Mouse (Mus musculus) forebrain, embryonic 12.5 days (tissue): Measurements from ENCODE around the gene Gsk3a. TPM values are rescaled to one million over a fixed set of nuclear protein-coding genes. Genes with fewer than 3 reads are reported as not detected.

Experiments
- ATAC-seq: fragments of 200-750 bp; cut with Nextera tagmentation; 2 replicates; pipeline ENCODE4 v1.8.0; 2017; ENCODE audit warnings: moderate TSS enrichment; ENCODE audit not compliant: low FRiP score
- H3K27ac ChIP-seq: fragments of 300-500 bp; sonication (generic); 2 replicates; pipeline ENCODE4 v1.5.1; 2016; ENCODE audit warnings: mild to moderate bottlenecking
- H3K27me3 ChIP-seq: fragments of 300-500 bp; sonication (generic); 2 replicates; pipeline ENCODE4 v1.6.1; 2016; ENCODE audit warnings: mild to moderate bottlenecking
- H3K36me3 ChIP-seq: fragments of 300-500 bp; sonication (generic); replicated peaks from 2 replicates; pipeline ENCODE4 v1.6.1; 2016; ENCODE audit warnings: mild to moderate bottlenecking
- H3K4me1 ChIP-seq: fragments of 300-500 bp; sonication (generic); 2 replicates; pipeline ENCODE4 v1.6.1; 2016
- H3K4me2 ChIP-seq: fragments of 300-500 bp; sonication (generic); 2 replicates; pipeline ENCODE4 v1.6.1; 2016; ENCODE audit warnings: mild to moderate bottlenecking, moderate library complexity
- H3K4me3 ChIP-seq: fragments of 300-500 bp; sonication (generic); replicated peaks from 2 replicates; pipeline ENCODE4 v1.5.1; 2016; ENCODE audit warnings: mild to moderate bottlenecking
- H3K9ac ChIP-seq: fragments of 300-500 bp; sonication (generic); 2 replicates; pipeline ENCODE4 v1.6.1; 2016; ENCODE audit warnings: mild to moderate bottlenecking
- H3K9me3 ChIP-seq: fragments of 300-500 bp; sonication (generic); 2 replicates; pipeline ENCODE4 v1.6.1; 2016
- WGBS: fragments of 180-500 bp; shearing (Covaris S2); methylation state at CpG from one replicate; pipeline ENCODE4 v1.1.7; 2016; 5-methylcytosine and 5-hydroxymethylcytosine counted together
- polyA plus RNA-seq: library from polyadenylated mRNA; unstranded; fragments of >200 nt; fragmentation: Nextera tagmentation; extraction: Ambion mirVana; gene quantifications from 2 replicates; pipeline ENCODE4 v1.2.1, GENCODE M21; 2016

Gsk3a gene
- polyA plus RNA-seq, 1 experiment from 2014 or later, result 15.9 TPM

DNA sequence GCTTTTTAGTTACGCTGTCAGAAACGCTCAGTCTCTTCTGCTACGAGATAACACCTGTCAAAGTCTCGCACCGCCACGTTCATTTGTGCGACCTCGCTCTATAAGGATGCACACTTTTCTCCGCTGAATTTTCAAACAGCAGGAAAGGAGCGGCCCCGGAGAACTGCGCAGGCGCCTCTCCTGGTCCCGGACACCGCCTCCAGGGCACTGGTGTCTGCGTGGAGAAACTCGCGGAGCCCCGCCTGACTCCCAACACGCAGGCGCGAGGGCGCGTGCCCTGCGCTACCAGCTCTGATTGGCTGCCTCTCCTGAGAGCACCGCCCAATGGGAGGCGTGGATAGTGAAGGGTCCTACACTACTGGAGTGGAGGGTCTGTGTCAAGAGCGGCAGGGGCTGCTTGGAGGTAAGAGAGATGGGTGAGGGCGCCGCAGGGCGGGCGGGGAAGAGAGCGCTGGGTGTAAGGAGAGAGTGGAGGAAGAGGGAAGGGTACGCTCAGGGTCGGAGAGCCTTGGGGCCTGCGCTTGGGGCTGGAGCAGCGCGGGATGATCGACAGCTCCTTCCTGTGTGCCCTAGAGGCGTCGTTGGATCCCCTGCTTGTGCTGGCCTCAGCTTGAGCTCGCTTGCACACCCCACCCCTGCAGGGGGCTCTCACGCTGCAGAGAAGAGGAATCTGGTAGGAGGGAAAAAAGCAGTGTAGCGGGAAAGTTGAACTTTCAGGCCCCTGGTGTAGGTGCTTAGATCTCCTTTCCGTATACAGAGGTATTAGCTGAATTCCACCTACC is 16.4 kb downstream of the Gsk3a start, which contains the start of gene Zfp526:
TSS of gene Zfp526 (plus strand) at position 324 of the 782 bp plus-strand sequence.
- under 1% methylated on average over 42 of the region's 45 CpGs for WGBS
- ATAC-seq, result peak; percentile 96
- H3K9ac ChIP-seq, result peak within 1 kb of the TSS; percentile 80

DNA sequence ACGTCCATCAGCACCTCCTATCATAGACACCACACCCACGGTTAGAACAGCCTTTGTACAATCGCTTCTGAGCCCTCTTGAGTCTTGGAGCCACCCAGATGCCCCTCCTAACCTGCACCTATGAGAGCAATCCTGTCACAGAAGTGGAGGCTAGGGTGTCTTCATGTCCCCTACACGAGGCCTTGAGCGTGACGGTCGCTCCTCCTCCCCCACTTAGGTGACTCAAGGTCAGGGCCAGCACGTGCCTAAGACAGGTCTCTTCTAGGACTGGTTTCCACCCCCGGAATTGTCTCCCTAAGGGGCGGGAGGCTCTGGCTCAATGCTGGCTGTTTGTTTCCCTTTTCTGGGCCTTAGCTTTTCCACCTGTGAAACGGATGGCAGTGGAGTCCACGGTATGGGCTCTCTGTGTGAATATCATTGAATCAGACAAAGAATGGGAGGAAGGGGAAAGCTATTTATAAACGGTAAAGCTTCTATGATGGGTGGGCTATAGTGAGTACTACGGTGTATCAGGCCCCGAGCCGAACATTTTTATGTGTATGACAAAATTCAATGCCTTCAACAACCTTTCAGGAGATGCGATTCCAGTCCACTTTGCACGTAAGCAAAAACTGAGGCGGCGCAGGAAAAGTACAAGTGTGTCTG is 17.1 kb downstream of the Gsk3a start, which contains the start of gene Dedd2:
TSS of gene Dedd2 (minus strand) at position 159 of the 645 bp plus-strand sequence.
- Histone ChIP-seq H3K9ac (peak within 1 kb of the TSS; percentile 80), H3K36me3 (peaks cover 23% of the 10 kb centered on the region), H3K4me2 (peak within 1 kb of the TSS; percentile 95), H3K4me3 (peak within 1 kb of the TSS; percentile 69), H3K27ac (peak within 1 kb of the TSS; percentile 84), H3K27me3 (no peaks in the 10 kb centered on the region), H3K4me1 (peaks cover 40% of the 10 kb centered on the region), H3K9me3 (no peaks in the 10 kb centered on the region)
- WGBS, result 9% methylated on average over 20 of the region's 20 CpGs
- ATAC-seq, result no peak

More for the DNA sequence above, 16.4 kb downstream of the Gsk3a start, which contains the start of gene Zfp526:
- Histone ChIP-seq H3K4me1 (peaks cover 40% of the 10 kb centered on the region), H3K4me2 (peak within 1 kb of the TSS; percentile 95), H3K4me3 (peak within 1 kb of the TSS; percentile 69), H3K36me3 (peaks cover 30% of the 10 kb centered on the region), H3K27ac (peak within 1 kb of the TSS; percentile 84), H3K9me3 (no peaks in the 10 kb centered on the region), H3K27me3 (no peaks in the 10 kb centered on the region)

DNA sequence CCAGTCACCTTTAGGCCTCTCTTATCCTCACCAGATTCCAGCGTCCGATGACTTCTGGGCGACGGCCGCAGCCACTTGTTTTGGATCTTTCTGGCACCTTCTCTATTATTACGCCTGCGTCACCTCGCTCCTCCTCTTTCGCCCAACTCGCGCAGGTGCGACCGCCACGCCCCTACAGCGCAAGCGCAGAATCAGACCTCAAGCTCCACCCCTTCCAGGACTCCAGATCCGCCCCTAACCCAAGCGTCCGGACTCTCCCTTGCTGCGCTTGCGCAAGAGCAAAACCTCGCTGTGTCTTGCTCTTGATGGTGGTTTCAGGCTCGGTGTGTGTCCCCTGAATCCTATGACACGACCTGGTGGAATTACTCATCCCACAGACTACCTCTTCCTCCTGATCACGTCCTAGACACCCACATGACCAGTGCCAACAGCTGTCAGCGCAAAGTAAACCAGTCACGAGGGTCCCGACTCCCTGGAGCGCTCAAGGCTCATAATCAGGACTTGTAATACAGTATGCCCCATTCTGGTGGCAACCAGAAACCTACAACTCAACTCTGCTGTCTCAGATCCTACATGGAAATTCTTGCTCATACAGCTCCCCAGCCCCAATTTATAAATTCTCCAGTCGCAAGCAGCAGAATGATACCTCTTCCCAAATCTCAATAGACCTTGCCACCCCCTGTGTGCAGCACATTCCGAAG is 17.7 kb downstream of the Gsk3a start:
- Histone ChIP-seq H3K9ac (peak overlapping the region; percentile 80), H3K27ac (peak overlapping the region; percentile 70; the same call in 1 of the 2 replicates), H3K4me1 (peaks cover 40% of the 10 kb centered on the region), H3K27me3 (no peaks in the 10 kb centered on the region), H3K4me3 (peak overlapping the region; percentile 69), H3K36me3 (peaks cover 20% of the 10 kb centered on the region), H3K4me2 (peak overlapping the region; percentile 95), H3K9me3 (no peaks in the 10 kb centered on the region)
- ATAC-seq, result peak; percentile 71
- 4% methylated on average over 31 of the region's 31 CpGs for WGBS

DNA sequence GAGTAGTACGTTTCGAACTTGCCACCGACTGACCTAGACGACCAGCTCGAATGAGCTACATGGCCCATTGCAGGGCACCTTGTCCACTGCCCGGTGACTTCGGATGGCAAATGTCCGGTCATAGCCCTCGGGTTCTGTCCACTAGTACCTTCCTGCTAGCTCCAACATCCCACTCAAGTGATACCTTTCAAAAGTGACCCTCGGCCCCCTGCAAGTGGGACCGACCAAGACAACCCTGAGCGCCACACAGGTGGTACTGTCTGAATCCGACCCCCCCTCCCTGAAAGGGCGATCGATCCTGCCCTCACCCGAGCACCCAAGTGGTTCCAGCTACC is 18.3 kb downstream of the Gsk3a start:
- Histone ChIP-seq H3K27me3 (no peaks in the 10 kb centered on the region), H3K9ac (peak overlapping the region; percentile 80), H3K9me3 (no peaks in the 10 kb centered on the region), H3K27ac (peak overlapping the region; percentile 70), H3K36me3 (peaks cover 15% of the 10 kb centered on the region), H3K4me2 (peak overlapping the region; percentile 95), H3K4me3 (peak overlapping the region; percentile 69), H3K4me1 (peaks cover 40% of the 10 kb centered on the region)
- ATAC-seq, result peak; percentile 24; the same call in 1 of the 2 replicates
- WGBS, result under 1% methylated on average over 16 of the region's 16 CpGs

DNA sequence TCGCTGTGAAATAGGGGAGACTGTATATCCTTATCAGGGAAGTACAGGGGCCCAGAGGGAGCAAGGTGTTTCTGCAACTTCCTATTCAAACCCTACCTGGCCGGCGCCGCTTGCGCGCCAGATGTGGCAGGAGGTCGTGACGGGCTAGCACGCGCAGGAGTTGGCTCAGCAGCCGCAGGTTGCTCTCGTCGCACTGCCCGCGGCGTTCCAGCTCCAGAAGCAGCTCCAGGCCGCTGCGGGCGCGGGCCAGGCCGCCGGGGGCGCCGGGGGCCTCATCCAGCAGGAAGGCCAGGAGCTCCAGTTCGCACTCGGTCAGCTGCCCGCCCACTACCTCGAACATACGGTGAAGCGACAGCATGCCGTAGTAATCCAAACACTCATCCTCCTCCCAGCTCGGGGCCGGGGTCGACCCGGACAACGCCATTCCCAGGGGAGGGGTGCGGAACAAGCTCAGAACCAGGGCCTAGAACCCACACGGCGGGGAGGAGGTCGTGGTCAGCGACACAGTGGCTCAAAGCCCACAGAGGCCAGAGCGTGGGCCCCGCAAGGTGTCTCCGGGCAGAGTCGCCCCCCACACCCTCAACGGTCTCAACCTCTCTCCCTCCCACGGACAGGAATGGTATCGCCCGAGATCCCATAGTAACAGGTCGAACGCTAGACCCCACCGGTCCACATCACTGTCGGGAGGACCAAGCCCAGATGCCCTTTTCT is 18.8 kb downstream of the Gsk3a start:
- under 1% methylated on average over 53 of the region's 53 CpGs for WGBS
- H3K4me3 ChIP-seq, result peak overlapping the region; percentile 69
- ATAC-seq, result peak; percentile 27; the same call in 1 of the 2 replicates

DNA sequence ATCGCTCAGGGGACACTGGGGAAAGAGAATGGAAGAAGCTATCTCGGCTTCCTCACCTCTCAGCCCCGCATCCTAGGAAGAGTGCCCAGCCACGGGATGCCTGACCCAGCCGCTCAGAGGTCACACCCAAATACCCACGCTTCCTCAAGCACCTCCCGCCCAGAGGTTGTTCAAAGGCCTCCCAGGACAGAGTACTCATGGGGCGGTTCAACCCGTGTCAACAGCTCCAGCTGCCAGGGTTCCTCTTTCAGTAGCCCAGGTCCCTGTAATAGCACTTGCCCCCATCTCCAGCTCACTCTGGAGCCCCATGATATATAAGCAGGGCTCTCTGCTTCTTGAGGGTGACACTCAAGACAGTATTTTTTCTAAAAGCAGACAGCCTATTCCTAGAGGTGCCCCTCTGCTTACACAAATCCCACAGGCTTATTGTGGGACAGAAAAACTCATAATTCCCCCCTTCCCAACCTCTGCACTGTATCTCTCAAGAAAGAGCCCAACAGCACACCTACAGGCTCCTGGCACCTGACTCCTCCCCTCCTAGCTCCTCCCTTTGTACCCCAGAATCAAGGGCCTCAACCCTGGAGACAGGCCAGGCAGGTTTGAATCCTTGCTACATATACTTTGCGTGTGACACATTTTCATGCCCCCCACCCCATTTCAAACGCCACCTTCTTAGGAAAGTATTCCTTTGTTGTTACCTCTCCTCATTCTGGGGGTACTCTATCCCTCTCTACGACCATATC is 19.8 kb downstream of the Gsk3a start:
- Histone ChIP-seq H3K4me3 (no peak overlapping the region), H3K27me3 (no peaks in the 10 kb centered on the region), H3K27ac (no peak overlapping the region), H3K9me3 (no peaks in the 10 kb centered on the region), H3K36me3 (0 out of 2 replicates have a peak, but pooled peaks cover 4% of the 10 kb centered on the region), H3K9ac (no peak overlapping the region), H3K4me1 (peaks cover 40% of the 10 kb centered on the region), H3K4me2 (peak overlapping the region; percentile 95)
- ATAC-seq, result no peak
- 74% methylated on average over 12 of the region's 12 CpGs for WGBS

More for the DNA sequence above, 18.8 kb downstream of the Gsk3a start:
- Histone ChIP-seq H3K27ac (peak overlapping the region; percentile 70), H3K4me1 (peaks cover 40% of the 10 kb centered on the region), H3K4me2 (peak overlapping the region; percentile 95), H3K27me3 (no peaks in the 10 kb centered on the region), H3K36me3 (peaks cover 10% of the 10 kb centered on the region; the same call in 1 of the 2 replicates), H3K9me3 (no peaks in the 10 kb centered on the region), H3K9ac (peak overlapping the region; percentile 80)

DNA sequence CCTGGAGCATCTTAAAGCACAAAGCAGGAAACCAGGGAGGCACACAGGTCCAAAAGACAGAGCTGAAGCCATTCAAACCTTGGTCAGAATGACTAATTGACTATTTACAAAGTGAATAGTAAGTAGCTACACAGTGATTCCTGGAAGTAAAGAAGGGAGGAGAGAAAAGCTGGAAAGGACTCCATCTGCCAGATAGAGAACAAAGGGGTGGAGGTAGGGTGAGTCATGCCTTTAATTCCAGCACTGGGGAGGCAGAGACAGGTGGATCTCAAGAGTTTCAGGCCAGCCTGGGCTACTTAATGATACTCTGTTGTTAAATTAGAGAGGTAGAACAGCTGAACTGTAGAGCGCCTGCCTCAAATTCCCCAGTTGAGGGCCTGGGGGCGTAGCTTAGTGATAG is 23.5 kb downstream of the Gsk3a start:
- Histone ChIP-seq H3K4me1 (peaks cover 13% of the 10 kb centered on the region), H3K27me3 (no peaks in the 10 kb centered on the region), H3K9me3 (no peaks in the 10 kb centered on the region), H3K9ac (no peak overlapping the region), H3K4me2 (no peak overlapping the region), H3K4me3 (no peak overlapping the region), H3K36me3 (peaks cover 27% of the 10 kb centered on the region), H3K27ac (no peak overlapping the region)
- WGBS, result 93% methylated on average over 2 of the region's 2 CpGs
- no peak for ATAC-seq

DNA sequence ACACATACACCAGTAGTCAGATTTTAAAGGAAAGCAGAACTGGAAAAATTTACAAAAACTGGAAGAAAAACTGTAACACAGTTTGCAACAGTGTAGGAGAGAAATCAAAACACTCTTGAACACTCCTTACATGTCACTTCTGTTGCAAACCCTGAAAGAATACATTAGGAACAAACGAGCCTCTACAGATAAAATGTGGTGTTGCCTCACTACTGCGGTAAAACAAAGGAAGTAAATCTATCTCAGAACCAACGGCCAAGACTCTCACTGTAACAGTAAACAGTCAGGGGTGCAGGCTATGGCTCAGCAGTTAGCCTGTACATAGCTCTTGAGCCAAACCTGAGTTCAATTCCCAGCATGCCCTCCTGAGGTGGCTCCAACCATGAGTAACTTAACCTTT is 24.6 kb downstream of the Gsk3a start:
- Histone ChIP-seq H3K27ac (no peak overlapping the region), H3K27me3 (no peaks in the 10 kb centered on the region), H3K4me3 (no peak overlapping the region), H3K9me3 (no peaks in the 10 kb centered on the region), H3K36me3 (peaks cover 29% of the 10 kb centered on the region), H3K4me2 (no peak overlapping the region), H3K4me1 (peaks cover 3% of the 10 kb centered on the region), H3K9ac (no peak overlapping the region)
- ATAC-seq, result no peak
- 86% methylated on average over 3 of the region's 3 CpGs for WGBS

DNA sequence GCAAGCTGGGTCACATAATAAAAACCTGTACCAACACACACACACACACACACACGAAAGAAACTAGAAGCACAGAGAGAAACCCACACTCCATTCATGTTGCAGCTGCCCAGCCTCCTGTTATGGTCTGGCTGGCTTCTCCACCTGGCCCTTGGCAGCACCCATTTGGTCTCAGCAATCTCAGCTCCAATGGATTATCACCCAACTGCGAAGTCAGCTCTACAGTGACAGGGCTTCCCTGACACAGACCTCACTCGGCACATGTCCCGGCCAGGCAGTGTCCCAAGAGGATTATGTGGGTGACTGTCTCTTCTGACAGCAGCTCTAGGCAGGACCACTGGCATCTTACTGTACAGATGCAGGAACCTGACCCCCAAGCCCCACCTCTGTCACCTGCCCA is 27.2 kb downstream of the Gsk3a start:
- Histone ChIP-seq H3K27me3 (no peaks in the 10 kb centered on the region), H3K9ac (no peak overlapping the region), H3K27ac (no peak overlapping the region), H3K4me3 (no peak overlapping the region), H3K4me2 (no peak overlapping the region), H3K4me1 (no peaks in the 10 kb centered on the region), H3K9me3 (no peaks in the 10 kb centered on the region), H3K36me3 (peaks cover 29% of the 10 kb centered on the region)
- ATAC-seq, result no peak
- 91% methylated on average over 4 of the region's 4 CpGs for WGBS

DNA sequence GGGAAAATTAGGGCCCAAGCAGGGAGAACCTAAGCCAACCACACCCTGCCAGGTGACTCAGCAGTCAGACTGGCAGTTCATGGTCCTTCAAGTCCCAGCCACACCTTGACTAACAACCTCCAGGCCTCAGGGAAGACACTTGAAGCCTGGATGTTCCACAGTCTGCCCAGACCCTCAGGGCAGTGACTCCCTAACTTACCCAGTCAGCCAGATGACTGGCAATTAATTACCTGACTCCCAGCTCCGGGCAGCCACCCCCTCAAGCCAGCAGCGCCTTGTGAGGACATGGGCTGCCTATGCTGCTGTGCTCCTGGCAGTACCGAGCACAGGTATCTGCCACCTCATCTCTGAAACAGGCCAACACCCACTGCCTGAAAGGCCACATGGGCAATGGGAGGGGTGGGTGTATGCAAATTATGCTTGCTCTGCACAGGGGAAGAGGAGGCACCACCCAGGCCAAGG is 28.5 kb downstream of the Gsk3a start:
- WGBS, result 80% methylated on average over 3 of the region's 3 CpGs
- no peak overlapping the region for H3K4me2 ChIP-seq
- H3K9me3 ChIP-seq, result no peaks in the 10 kb centered on the region
- H3K9ac ChIP-seq, result no peak overlapping the region
- no peaks in the 10 kb centered on the region for H3K4me1 ChIP-seq
- H3K27me3 ChIP-seq, result no peaks in the 10 kb centered on the region
- no peak overlapping the region for H3K27ac ChIP-seq
- H3K4me3 ChIP-seq, result no peak overlapping the region
- H3K36me3 ChIP-seq, result peaks cover 25% of the 10 kb centered on the region
- ATAC-seq, result no peak
